Mouse (Mus musculus) embryo, embryonic 10.5 days (tissue): ENCODE data around the gene Selenov.
"Not testable (repeated sequence)": the region's sequence is repeated elsewhere in the genome, so short reads cannot be mapped to it uniquely, and the experiment has no call there.

Experiments
- DNase-seq: peaks from one replicate; pipeline ENCODE4 v3.0.0-alpha.2; 2015; ENCODE audit warnings: low spot score

The Selenov gene

GRCm38 (mm10) chr7:28294481-28294880 is 3.5 kb upstream of the Selenov start:
- DNase-seq = peak; percentile 87

GRCm38 (mm10) chr7:28290165-28290564 is 821 bp downstream of the Selenov start:
- DNase-seq = peak; percentile 53

- no peak for DNase-seq
Observed at GRCm38 (mm10) chr7:28280630-28281029, 10.4 kb downstream of the Selenov start.

GRCm38 (mm10) chr7:28278279-28278652 is 12.7 kb downstream of the Selenov start:
- no peak for DNase-seq

GRCm38 (mm10) chr7:28277615-28278278 is 13.2 kb downstream of the Selenov start, which contains the start of gene Eid2b:
TSS of gene Eid2b (plus strand) at chr7:28277739.
- DNase-seq = peak; percentile 95

GRCm38 (mm10) chr7:28277237-28277614 is 13.8 kb downstream of the Selenov start:
- DNase-seq = no peak

- no peak for DNase-seq
Observed at GRCm38 (mm10) chr7:28271761-28272160, 19.2 kb downstream of the Selenov start.

- DNase-seq = no peak
Observed at GRCm38 (mm10) chr7:28269355-28269754, 21.6 kb downstream of the Selenov start.

- no peak for DNase-seq
Observed at GRCm38 (mm10) chr7:28268576-28268975, 22.4 kb downstream of the Selenov start.

GRCm38 (mm10) chr7:28268042-28268531 is 22.9 kb downstream of the Selenov start:
- DNase-seq = peak; percentile 65

- peak; percentile 92 for DNase-seq
Observed at GRCm38 (mm10) chr7:28267129-28268041, 23.6 kb downstream of the Selenov start, which contains the start of gene Eid2. TSS of gene Eid2 (plus strand) at chr7:28267881.

GRCm38 (mm10) chr7:28265391-28265790 is 25.6 kb downstream of the Selenov start:
- DNase-seq = no peak

GRCm38 (mm10) chr7:28263786-28264185 is 27.2 kb downstream of the Selenov start:
- peak; percentile 89 for DNase-seq

GRCm38 (mm10) chr7:28262861-28263260 is 28.1 kb downstream of the Selenov start:
- no peak for DNase-seq

- peak; percentile 14 for DNase-seq
Observed at GRCm38 (mm10) chr7:28255476-28255875, 35.5 kb downstream of the Selenov start.

- no peak for DNase-seq
Observed at GRCm38 (mm10) chr7:28254591-28254990, 36.4 kb downstream of the Selenov start.

- no peak for DNase-seq
Observed at GRCm38 (mm10) chr7:28251976-28252375, 39.0 kb downstream of the Selenov start.

- no peak for DNase-seq
Observed at GRCm38 (mm10) chr7:28248957-28249356, 42.0 kb downstream of the Selenov start.

GRCm38 (mm10) chr7:28243943-28244342 is 47.0 kb downstream of the Selenov start:
- DNase-seq = not testable (repeated sequence)
